In the genomic region with DNA sequence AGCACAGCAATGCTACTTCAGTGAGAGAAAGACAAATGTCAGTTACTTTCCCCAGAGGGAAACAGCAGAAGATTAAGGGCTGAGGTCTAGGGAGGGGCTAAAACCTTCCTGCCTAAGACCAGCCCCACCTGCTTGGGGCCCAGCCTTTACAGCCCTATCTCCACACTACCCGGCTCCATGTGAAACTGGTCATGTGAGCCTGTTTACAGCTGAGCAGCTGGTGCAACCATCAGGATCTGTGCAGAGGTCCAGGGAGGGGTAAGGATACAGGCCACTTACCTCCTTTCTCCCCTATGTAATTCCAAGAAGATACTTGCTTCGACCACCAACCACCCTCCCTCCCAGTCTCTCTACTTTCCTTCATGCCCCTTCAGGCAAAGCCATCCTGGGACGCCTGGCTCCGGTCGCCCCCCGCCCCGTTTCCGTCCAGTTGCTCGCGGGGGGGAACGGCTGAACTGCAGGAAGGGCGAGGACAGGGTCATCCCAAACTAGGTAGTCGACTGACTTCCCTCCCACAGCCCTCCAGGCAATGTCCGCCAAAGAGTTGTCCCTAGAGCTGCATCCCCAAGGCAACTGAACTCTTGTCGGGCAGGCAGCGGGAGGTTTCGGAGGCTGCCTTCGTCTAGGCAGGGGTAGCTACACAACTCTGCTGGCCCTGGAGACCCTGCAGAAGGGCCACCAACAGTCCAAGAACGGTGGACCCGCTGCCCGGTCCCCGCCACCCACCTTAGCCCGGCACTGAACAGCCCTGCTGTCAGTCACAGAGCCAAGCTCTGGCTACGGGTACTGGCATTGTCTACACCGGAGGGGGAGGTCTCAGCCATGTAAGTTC, we compare ENCODE assay signal across 7 mouse cellular contexts. TPM values are rescaled to one million over a fixed set of nuclear protein-coding genes. Genes with fewer than 3 reads are reported as not detected.
DNase-seq lines count a peak whose midpoint lies in the region; ATAC-seq lines count a peak whose summit lies in the region.

No protein-coding gene starts in this region.

- peak overlapping the region; percentile 75 for H3K4me3 ChIP-seq in brown adipose tissue, adult 24 weeks (ENCODE audit: insufficient read depth, low read depth, low read length)

- intact Hi-C loops in heart, postnatal 14 days (cut with DNase I): no loop called here

- peak; percentile 59 for DNase-seq in MEL-GATA-1-ER (ENCODE audit: extremely low read depth, low read depth)
- DNase-seq in heart, postnatal 14 days: peak; percentile 16 to 31
- peak; percentile 25 to 41 for DNase-seq in kidney, postnatal 36 days
- peak; percentile 38 for DNase-seq in spleen, adult 12 weeks (ENCODE audit: low spot score)

- peak overlapping the region; percentile 69 for H3K27ac ChIP-seq in brown adipose tissue, adult 24 weeks (replicated peaks; ENCODE audit: low read depth, low read length)

- no peaks in the 10 kb centered on the region for H3K4me1 ChIP-seq in brown adipose tissue, adult 24 weeks (ENCODE audit: control insufficient read depth, insufficient read depth, insufficient read length, low read length)

- ATAC-seq in erythroid progenitor cell, adult 5-6 weeks (replicated peaks; ENCODE audit: low FRiP score, poor library complexity, severe bottlenecking): peak; percentile 93
- peak; percentile 75 for ATAC-seq in megakaryocyte progenitor cell, adult 5-6 weeks (replicated peaks; ENCODE audit: poor library complexity)

RNA-seq across cellular contexts. Expression of a gene that starts 0.6 kb away (rescaled TPM):
- polyA plus RNA-seq in brown adipose tissue, adult 24 weeks (2012; ENCODE audit: insufficient read depth, insufficient read length, missing spikeins): 35.4 and 38.9 TPM in 2 replicates
- 50.7 and 56.2 TPM in 2 replicates for total RNA-seq in erythroid progenitor cell, adult 5-6 weeks (2015; ENCODE audit: low replicate concordance)
- 21.6 and 32.6 TPM in 2 replicates for total RNA-seq in erythroid progenitor cell, adult 5-6 weeks (2017; ENCODE audit: low replicate concordance)
- 10 to 100 TPM; 33.3 to 33.5 TPM for total RNA-seq in heart, postnatal 14 days (2021)
- total RNA-seq in megakaryocyte progenitor cell, adult 5-6 weeks (2015): 30.3 and 30.6 TPM in 2 replicates
- total RNA-seq in megakaryocyte progenitor cell, adult 5-6 weeks (2017): 21.4 and 26.9 TPM in 2 replicates

Comparison
In these comparisons a context has a peak if more than half of its experiments do, and no peak if none do; other contexts are left out.
1. Peak in every context shown above with its lines: DNase-seq, ATAC-seq, H3K4me3 ChIP-seq and H3K27ac ChIP-seq.